13 mouse cellular contexts compared by ENCODE assay signal in genomic region chr16:18268182-18268581, GRCm38 (mm10). TPM values are rescaled to one million over a fixed set of nuclear protein-coding genes. Genes with fewer than 3 reads are reported as not detected.
DNase-seq lines count a peak whose midpoint lies in the region; ATAC-seq and TF ChIP-seq lines count a peak whose summit lies in the region.
"Had no signal": no experiment of that assay in that cellular context is flagged by ENCODE, and none has a peak within 500 bp of the region (broad histone marks: within the 10 kb centered on the region; RNA-seq: fewer than 3 reads in every experiment).

No protein-coding gene starts in this region.

- WGBS in heart, postnatal 0 days: 88% methylated on average over 5 of the region's 5 CpGs
- 89% methylated on average over 5 of the region's 5 CpGs for WGBS in spleen, adult 2 months
- WGBS in heart, embryonic 10.5 days: 92% methylated on average over 5 of the region's 5 CpGs

- no peak for ATAC-seq in heart, postnatal 0 days (ENCODE audit: insufficient read depth, low read depth)

- peak; percentile 40 for TF ChIP-seq CTCF in heart, postnatal 0 days (IDR thresholded peaks at IDR 0.05; ENCODE audit: low read depth)
- TF ChIP-seq CTCF in spleen, adult 2 months (IDR thresholded peaks at IDR 0.05; ENCODE audit: extremely low read depth, insufficient read depth, insufficient read length, insufficient replicate concordance): 0 out of 2 replicates have a peak, but pooled peaks have one; percentile 6

- no peak overlapping the region for H3K4me2 ChIP-seq in heart, postnatal 0 days (ENCODE audit: low read depth, low read length)

- no peaks in the 10 kb centered on the region for H3K27me3 ChIP-seq in heart, postnatal 0 days (ENCODE audit: control insufficient read depth, insufficient read depth, low read length)
- H3K27me3 ChIP-seq in spleen, adult 2 months (ENCODE audit: control insufficient read depth, insufficient read depth, low read length): no peaks in the 10 kb centered on the region
- H3K27me3 ChIP-seq in heart, embryonic 10.5 days (ENCODE audit: insufficient read depth, poor library complexity, severe bottlenecking): no peaks in the 10 kb centered on the region

- no peaks in the 10 kb centered on the region for H3K4me1 ChIP-seq in heart, postnatal 0 days (ENCODE audit: control insufficient read depth, insufficient read depth)
- no peaks in the 10 kb centered on the region for H3K4me1 ChIP-seq in spleen, adult 2 months (ENCODE audit: control insufficient read depth, insufficient read depth, insufficient read length)
- no peaks in the 10 kb centered on the region for H3K4me1 ChIP-seq in heart, embryonic 10.5 days
- H3K4me1 ChIP-seq: midbrain, embryonic 10.5 days had no signal

- DNase-seq in heart, postnatal 0 days (ENCODE audit: low spot score): no peak
- no peak for DNase-seq in heart, adult 9 months (ENCODE audit: low spot score in 2 of 2)
- DNase-seq in spleen, adult 2 months (ENCODE audit: low read depth in 1 of 2, low spot score in 2 of 2): no peak
- DNase-seq in spleen, postnatal 36 days (ENCODE audit: low spot score in 2 of 2): no peak
- peak; percentile 20 for DNase-seq in brain, adult 2 months (ENCODE audit: low read depth, low spot score)
- peak; percentile 27 for DNase-seq in thymus, postnatal 25 days
- no peak for DNase-seq in left cerebral cortex, adult 11 months (ENCODE audit: low spot score)
- no peak for DNase-seq in heart, embryonic 10.5 days (ENCODE audit: low spot score)
- DNase-seq: heart, postnatal 4 days had no signal

- no peak for TF ChIP-seq POLR2A in spleen, adult 2 months (IDR thresholded peaks at IDR 0.05; ENCODE audit: low read depth, low read length)

- H3K4me3 ChIP-seq in heart, postnatal 0 days (ENCODE audit: low read depth, low read length): no peak overlapping the region
- H3K4me3 ChIP-seq in spleen, adult 2 months (ENCODE audit: extremely low read depth, insufficient read depth, insufficient read length): no peak overlapping the region
- no peak overlapping the region for H3K4me3 ChIP-seq in heart, embryonic 10.5 days
- H3K4me3 ChIP-seq: midbrain, embryonic 10.5 days had no signal

- H3K9me3 ChIP-seq in heart, postnatal 0 days (replicated peaks; ENCODE audit: control insufficient read depth, low read length): no peaks in the 10 kb centered on the region
- H3K9me3 ChIP-seq in heart, embryonic 10.5 days: no peaks in the 10 kb centered on the region
- H3K9me3 ChIP-seq: midbrain, embryonic 10.5 days had no signal

- no peak overlapping the region for H3K9ac ChIP-seq in heart, postnatal 0 days (replicated peaks; ENCODE audit: low read depth, low read length)

- peaks cover 83% of the 10 kb centered on the region for H3K36me3 ChIP-seq in heart, postnatal 0 days (replicated peaks; ENCODE audit: control insufficient read depth, insufficient read depth, low read length)
- H3K36me3 ChIP-seq in spleen, adult 2 months (ENCODE audit: control insufficient read depth, insufficient read depth, low read length): peaks cover 31% of the 10 kb centered on the region
- peaks cover 97% of the 10 kb centered on the region for H3K36me3 ChIP-seq in heart, embryonic 10.5 days

- TF ChIP-seq EP300 in heart, postnatal 0 days (IDR thresholded peaks at IDR 0.05; ENCODE audit: low read depth): no peak

- no peak overlapping the region for H3K27ac ChIP-seq in heart, postnatal 0 days (ENCODE audit: low read depth)
- no peak overlapping the region for H3K27ac ChIP-seq in spleen, adult 2 months (ENCODE audit: insufficient read depth, low read length)
- no peak overlapping the region for H3K27ac ChIP-seq in heart, embryonic 10.5 days
- H3K27ac ChIP-seq: midbrain, embryonic 10.5 days had no signal

RNA-seq across cellular contexts. Expression of gene Gm49776, which starts 10.1 kb away (rescaled TPM):
- total RNA-seq in heart, postnatal 0 days (2014; rRNA removed; ENCODE audit: low replicate concordance): not detected in 2 replicates
- polyA plus RNA-seq in heart, postnatal 0 days (2015; fragmentation: Nextera tagmentation; extraction: Ambion mirVana): 0.82 TPM in 1 of 2 replicates, not detected in the other
- not detected in 2 replicates for polyA plus RNA-seq in spleen, adult 2 months (2012; rRNA removed)
- 1.4 and 4.0 TPM in 2 replicates for polyA plus RNA-seq in heart, embryonic 10.5 days (2016; fragmentation: Nextera tagmentation; extraction: Ambion mirVana)
- total RNA-seq: heart, postnatal 4 days; neutrophil, adult 5-6 weeks had no signal
- polyA plus RNA-seq: forebrain, embryonic 11.5 days; large intestine, adult 2 months had no signal

RNA-seq across cellular contexts. Expression of gene Ranbp1, which starts 19.6 kb away (rescaled TPM):
- total RNA-seq in heart, postnatal 0 days (2014; rRNA removed; ENCODE audit: low replicate concordance): 51.3 and 65.1 TPM in 2 replicates
- polyA plus RNA-seq in heart, postnatal 0 days (2015; fragmentation: Nextera tagmentation; extraction: Ambion mirVana): 210 and 213 TPM in 2 replicates
- 51.8 and 53.6 TPM in 2 replicates for polyA plus RNA-seq in spleen, adult 2 months (2012; rRNA removed)
- polyA plus RNA-seq in heart, embryonic 10.5 days (2016; fragmentation: Nextera tagmentation; extraction: Ambion mirVana): 601 and 873 TPM in 2 replicates

RNA-seq across cellular contexts. Expression of gene Trmt2a, which starts 19.7 kb away (rescaled TPM):
- 27.2 and 30.6 TPM in 2 replicates for total RNA-seq in heart, postnatal 0 days (2014; rRNA removed; ENCODE audit: low replicate concordance)
- 31.6 and 33.9 TPM in 2 replicates for polyA plus RNA-seq in heart, postnatal 0 days (2015; fragmentation: Nextera tagmentation; extraction: Ambion mirVana)
- polyA plus RNA-seq in spleen, adult 2 months (2012; rRNA removed): 56.2 and 65.4 TPM in 2 replicates
- 83.3 and 111 TPM in 2 replicates for polyA plus RNA-seq in heart, embryonic 10.5 days (2016; fragmentation: Nextera tagmentation; extraction: Ambion mirVana)

RNA-seq across cellular contexts. Expression of gene Dgcr8, which starts 20.9 kb away (rescaled TPM):
- 23.4 and 23.5 TPM in 2 replicates for total RNA-seq in heart, postnatal 0 days (2014; rRNA removed; ENCODE audit: low replicate concordance)
- polyA plus RNA-seq in heart, postnatal 0 days (2015; fragmentation: Nextera tagmentation; extraction: Ambion mirVana): 8.9 and 9.6 TPM in 2 replicates
- polyA plus RNA-seq in spleen, adult 2 months (2012; rRNA removed): 20.4 and 21.9 TPM in 2 replicates
- 25.4 and 30.0 TPM in 2 replicates for polyA plus RNA-seq in heart, embryonic 10.5 days (2016; fragmentation: Nextera tagmentation; extraction: Ambion mirVana)

RNA-seq across cellular contexts. Expression of gene Zdhhc8, which starts 33.2 kb away (rescaled TPM):
- 27.7 and 47.0 TPM in 2 replicates for total RNA-seq in heart, postnatal 0 days (2014; rRNA removed; ENCODE audit: low replicate concordance)
- polyA plus RNA-seq in heart, postnatal 0 days (2015; fragmentation: Nextera tagmentation; extraction: Ambion mirVana): 15.4 and 16.4 TPM in 2 replicates
- 52.3 and 72.4 TPM in 2 replicates for polyA plus RNA-seq in spleen, adult 2 months (2012; rRNA removed)
- 21.2 and 27.5 TPM in 2 replicates for polyA plus RNA-seq in heart, embryonic 10.5 days (2016; fragmentation: Nextera tagmentation; extraction: Ambion mirVana)

Comparison
In these comparisons a context has a peak if more than half of its experiments do, and no peak if none do; other contexts are left out.
1. DNase-seq: peak in brain, adult 2 months (single experiment) and thymus, postnatal 25 days (single experiment); none in heart, postnatal 0 days (single experiment), heart, adult 9 months (0 of 2), spleen, adult 2 months (0 of 2), spleen, postnatal 36 days (0 of 2), left cerebral cortex, adult 11 months (single experiment) and heart, embryonic 10.5 days (single experiment).